Mouse (Mus musculus) lung, adult 2 months (tissue): ENCODE measurements around the gene Inca1. TPM values are rescaled to one million over a fixed set of nuclear protein-coding genes. Genes with fewer than 3 reads are reported as not detected.

Source experiments
- DNase-seq: peaks from one replicate; pipeline ENCODE4 v3.0.0; 2022
- H3K4me1 ChIP-seq: fragments of 200-500 bp; 2 replicates; pipeline ENCODE4 v1.6.1; 2011; ENCODE audit warnings: low read length; ENCODE audit not compliant: control insufficient read depth, insufficient read depth
- H3K4me3 ChIP-seq: fragments of 200-500 bp; replicated peaks from 2 replicates; pipeline ENCODE3; 2011; ENCODE audit warnings: low read depth, mild to moderate bottlenecking, control low read depth, low read length; ENCODE audit errors: extremely low read depth
- CTCF ChIP-seq: fragments of 200-500 bp; IDR thresholded peaks from 2 replicates; pipeline ENCODE4 v1.5.1; 2011; ENCODE audit warnings: mild to moderate bottlenecking, low read length, control low read depth; ENCODE audit not compliant: insufficient read depth
- POLR2A ChIP-seq: fragments of 200-500 bp; IDR thresholded peaks from 2 replicates; pipeline ENCODE4 v1.6.1; 2011; ENCODE audit warnings: low read depth, mild to moderate bottlenecking, control low read depth, low read length, borderline replicate concordance; ENCODE audit errors: extremely low read depth
- WGBS: fragments of 180-500 bp; shearing (Covaris S2); methylation state at CpG from one replicate; pipeline ENCODE4 v1.1.7; 2018; 5-methylcytosine and 5-hydroxymethylcytosine counted together
- polyA plus RNA-seq: library from polyadenylated mRNA; depleted of rRNA; stranded (reverse); fragments of >200 nt; gene quantifications from 2 replicates; pipeline ENCODE4 v1.2.3, GENCODE M21; 2012

Gene Inca1
- polyA plus RNA-seq, 1 experiment, result 2.0 TPM

DNA sequence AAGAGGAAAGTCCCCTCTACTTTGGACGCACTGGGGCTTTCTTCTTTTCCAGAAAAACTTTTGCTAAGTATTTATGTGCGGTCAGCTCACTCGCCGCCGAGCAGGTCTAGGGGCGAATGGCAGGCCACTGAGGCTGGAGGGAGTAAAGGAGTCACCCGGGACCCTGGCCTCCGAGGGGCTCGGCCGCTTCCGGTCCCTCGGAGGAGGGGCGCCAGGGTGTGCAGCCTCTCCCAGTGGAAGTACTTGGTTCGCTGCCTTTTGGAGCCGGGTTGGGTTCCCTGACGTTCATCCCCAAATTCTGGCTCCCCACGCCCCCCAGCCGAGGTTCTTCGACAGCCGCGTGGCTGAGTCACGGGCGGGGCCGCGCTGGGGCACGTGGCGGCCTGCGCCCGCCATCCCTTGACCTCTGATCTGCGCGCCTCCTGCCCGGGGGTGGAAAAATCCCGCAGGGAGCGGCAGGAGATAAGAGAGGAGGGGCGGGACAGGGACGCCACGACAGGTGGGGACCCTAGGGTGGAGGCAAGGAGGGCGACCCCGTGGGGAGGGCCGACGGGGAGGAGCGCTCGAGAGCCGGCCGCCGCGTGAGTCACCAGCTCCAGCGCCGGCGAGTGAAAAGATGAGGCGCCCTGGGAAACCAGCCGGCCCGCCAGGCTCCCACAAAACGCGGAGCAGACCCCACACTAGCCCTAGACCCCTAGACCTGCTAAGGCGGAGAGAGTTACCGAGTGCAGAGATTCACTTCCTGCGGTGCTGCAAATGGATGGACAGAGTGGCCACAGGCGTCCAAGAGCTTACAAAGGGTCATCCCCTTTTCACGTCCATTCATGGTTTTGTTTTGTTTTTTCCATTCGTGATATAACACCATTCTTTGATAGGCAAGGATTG lies 44.1 kb downstream of the Inca1 start:
- TF ChIP-seq POLR2A (no peak), CTCF (no peak)
- DNase-seq, result peak; percentile 79
- WGBS, result 3% methylated on average over 59 of the region's 61 CpGs
- Histone ChIP-seq H3K4me1 (peaks cover 21% of the 10 kb centered on the region), H3K4me3 (peak overlapping the region; percentile 66)

DNA sequence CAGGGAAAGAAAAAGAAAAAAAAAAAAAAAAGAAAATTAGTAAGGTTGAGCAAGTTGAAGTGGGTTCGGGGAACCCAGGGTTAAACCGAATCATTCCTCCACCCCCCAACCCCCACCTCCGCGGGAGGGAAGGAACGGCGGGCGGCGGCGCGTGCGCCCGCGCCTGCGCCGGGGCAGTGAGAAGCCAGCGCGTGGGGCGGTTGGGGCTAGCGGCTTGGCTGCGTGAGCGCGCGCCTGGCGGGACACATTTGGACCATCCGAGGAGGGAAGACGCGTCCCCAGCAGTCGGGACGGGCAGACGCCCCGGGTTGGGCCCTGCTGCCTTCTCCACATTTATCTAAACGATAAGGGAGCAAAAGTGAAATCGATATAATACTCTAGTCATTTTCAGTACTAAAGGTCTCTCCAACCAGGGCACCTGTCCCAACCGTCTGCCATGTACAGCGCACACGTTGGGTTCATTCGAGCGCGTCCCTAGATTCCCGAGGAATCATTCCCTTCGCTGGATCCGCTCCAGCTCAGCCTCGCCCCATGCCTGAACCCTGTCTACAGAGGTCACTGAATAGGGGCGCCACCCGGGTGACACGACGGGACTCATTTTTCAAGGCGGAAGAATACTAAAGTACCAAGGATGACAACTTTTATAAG lies 44.9 kb downstream of the Inca1 start:
- peak; percentile 84 for DNase-seq
- WGBS, result under 1% methylated on average over 48 of the region's 48 CpGs
- Histone ChIP-seq H3K4me1 (peaks cover 23% of the 10 kb centered on the region), H3K4me3 (peak overlapping the region; percentile 66)
- TF ChIP-seq CTCF (no peak), POLR2A (peak; percentile 67; the same call in 1 of the 2 replicates)

DNA sequence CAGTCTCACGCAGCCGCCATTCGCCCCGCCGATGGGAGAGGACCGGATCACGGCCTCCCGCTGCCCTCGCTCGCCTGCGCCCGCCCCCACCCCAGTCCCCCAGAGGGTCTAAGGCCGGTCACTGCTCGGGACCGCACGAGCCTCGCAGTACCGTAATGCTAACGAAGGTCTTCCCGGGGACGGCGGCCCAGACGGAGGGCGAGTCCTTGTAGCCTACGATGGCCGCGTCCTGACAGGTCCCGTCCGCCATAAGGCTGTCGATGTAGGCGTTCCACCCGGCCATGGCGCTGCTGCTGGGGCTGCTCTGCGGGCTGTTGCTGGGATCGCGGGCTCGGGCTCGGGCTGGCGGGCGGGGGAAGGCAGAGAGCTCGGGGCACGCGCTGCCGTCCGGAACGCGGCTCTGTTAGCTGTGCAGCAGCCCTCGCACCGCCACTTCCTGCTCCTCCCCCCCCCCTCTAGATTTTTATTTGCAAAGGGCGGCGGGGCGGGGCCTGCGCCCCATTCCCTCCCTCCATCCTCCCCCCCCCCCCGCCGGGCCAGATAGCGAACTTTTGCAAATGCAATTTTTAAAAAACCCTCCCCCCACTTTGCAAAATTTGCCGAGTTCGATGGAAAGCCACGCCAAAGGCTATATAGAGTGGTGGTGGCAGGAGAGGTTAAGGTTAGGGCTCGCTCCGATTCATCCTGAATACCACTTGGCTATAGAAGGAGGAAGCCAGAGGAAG lies 45.6 kb downstream of the Inca1 start, which contains the start of gene Pfn1:
Gene Pfn1 (minus strand): TSS at position 447 of the 725 bp plus-strand sequence.
- WGBS, result under 1% methylated on average over 60 of the region's 61 CpGs
- Histone ChIP-seq H3K4me1 (peaks cover 24% of the 10 kb centered on the region), H3K4me3 (peak within 1 kb of the TSS; percentile 93)
- peak; percentile 70 for DNase-seq
- peak; percentile 89 for TF ChIP-seq POLR2A
- no peak for TF ChIP-seq CTCF

DNA sequence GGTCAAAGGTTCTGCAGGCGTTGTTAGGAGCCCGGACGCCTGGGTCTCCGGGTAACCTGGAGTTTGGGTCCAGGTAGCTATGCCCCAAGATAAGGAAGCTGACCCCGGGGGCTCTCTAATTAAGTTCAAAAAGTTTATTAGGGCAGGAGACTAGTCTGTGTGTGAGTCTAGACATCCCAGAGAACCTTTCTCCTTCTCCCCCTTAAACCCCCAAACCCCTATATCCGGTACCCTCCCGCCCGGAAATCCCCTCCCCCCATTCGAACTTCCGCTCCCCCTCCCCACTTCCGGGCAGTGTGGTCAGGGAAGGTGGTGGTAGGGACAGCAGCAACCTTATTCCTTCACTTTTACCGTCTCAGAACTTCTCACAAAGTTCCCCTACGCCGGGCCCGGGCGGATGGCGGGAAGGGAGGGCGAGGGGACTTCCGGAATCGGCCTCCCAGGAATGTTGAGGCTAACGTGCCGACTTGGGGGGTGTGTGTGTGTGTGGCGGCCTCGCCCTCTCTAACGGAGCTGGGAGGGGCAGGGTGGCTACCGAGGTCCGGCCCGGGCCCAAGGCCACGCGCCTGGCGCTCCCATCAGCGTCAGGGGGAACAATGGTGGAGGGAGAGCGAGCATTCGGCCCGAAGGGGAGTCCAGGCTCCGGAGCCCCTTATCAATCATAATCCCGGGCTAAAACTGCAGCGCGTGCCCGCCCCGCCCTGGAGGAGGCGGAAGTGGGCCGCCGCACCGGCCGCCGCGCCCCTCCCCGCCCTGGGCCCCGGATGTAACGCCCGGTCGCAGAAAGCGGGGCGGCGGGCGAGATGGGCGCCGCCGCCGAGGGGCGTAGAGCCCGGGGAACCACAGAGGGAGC lies 46.4 kb downstream of the Inca1 start:
- under 1% methylated on average over 61 of the region's 63 CpGs for WGBS
- DNase-seq, result peak; percentile 75
- H3K4me1 ChIP-seq, result peaks cover 27% of the 10 kb centered on the region
- peak overlapping the region; percentile 93 for H3K4me3 ChIP-seq
- TF ChIP-seq CTCF (no peak), POLR2A (no peak; the same call in 1 of the 2 replicates)

DNA sequence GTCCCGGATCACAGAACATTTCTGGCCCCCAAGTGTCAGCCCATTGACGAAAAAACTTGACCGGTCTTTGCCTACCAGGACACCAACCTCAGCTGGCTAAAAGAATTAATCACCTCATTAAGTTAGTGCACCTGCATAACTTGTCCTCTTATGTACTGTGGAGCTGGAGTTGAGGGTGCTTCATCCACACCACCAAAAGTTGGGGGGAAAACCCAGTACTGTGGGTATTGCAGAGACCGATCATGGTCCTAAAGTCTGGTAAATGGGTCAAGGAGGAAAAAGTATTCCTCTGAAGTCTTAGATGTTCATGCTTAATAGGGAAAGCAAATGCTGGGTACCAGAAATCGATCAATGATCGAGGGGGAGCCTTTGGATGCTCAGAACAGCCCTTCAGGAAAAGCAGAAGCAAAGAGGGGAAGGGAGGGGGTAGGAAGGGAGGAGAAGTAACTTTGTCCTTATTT lies 47.0 kb downstream of the Inca1 start:
- DNase-seq, result no peak

DNA sequence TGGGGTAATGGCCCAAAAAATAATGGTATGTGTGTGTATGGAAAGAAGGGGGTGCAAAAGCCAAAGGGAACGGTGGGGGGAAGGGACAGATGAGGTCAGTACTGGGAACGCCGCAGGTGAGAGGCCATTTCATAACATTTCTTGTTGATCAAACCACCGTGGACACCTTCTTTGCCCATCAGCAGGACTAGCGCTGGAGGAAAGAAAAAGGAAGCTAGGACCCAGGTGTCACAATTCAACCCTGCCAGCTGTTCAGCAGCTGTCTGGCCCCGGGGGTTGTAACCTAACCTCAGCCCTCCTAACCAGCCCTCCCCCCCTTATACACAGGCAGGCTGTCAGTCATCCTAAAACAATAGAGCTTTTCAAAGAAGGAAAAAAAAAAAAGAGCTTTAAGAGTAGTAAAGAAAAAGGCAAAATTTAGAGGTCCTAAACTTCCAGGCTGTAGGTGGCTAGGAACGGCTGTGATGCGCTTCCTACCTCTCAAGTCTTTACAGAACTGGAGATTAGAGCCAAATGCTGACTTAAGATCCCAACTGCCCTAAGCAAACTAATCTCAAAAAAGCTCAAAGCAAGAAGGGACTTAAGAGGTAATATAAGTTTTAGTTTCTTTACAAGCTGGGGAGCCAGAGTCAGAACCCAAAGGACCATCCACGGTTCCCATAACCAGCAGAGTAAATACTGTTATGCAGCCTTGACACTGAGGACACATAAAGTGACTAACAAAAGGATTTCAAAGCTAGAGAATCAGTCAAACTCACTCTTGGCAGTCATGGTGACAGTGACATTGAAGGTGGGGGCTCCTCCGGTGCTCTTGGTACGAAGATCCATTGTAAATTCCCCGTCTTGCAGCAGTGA lies 47.7 kb downstream of the Inca1 start:
- TF ChIP-seq CTCF (no peak), POLR2A (no peak)
- Histone ChIP-seq H3K4me1 (peaks cover 30% of the 10 kb centered on the region), H3K4me3 (peak overlapping the region; percentile 39)
- WGBS, result 25% methylated on average over 12 of the region's 12 CpGs
- no peak for DNase-seq

More for the DNA sequence above, 47.0 kb downstream of the Inca1 start:
- H3K4me3 ChIP-seq, result peak overlapping the region; percentile 93
- TF ChIP-seq POLR2A, result no peak
- TF ChIP-seq CTCF, result no peak
- WGBS, result 16% methylated on average over 6 of the region's 6 CpGs
- H3K4me1 ChIP-seq, result peaks cover 30% of the 10 kb centered on the region

DNA sequence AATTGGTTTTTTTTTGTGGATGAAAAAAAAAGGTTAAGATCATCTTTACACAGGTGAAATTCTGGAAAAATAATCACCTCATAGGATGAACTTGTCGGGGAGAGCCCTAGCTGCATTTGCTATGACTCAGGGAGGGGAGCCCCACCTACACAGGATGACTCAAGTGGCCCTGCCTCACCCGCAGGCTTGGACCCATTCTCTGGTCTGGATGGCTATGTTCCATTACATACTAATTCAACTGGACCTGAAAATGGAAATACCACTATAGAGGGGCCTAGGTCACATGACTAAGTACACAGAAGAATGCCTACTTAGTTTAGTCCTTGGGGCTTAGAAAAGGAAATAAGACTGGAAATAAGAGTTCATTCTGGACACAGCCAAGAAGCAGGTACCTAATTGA lies 48.6 kb downstream of the Inca1 start:
- no peak overlapping the region for H3K4me3 ChIP-seq
- peaks cover 28% of the 10 kb centered on the region for H3K4me1 ChIP-seq
- no peak for DNase-seq
- TF ChIP-seq POLR2A, result no peak
- no peak for TF ChIP-seq CTCF
- WGBS, result 16% methylated on average over 2 of the region's 2 CpGs
